Comparison of ENCODE assay signal across 19 mouse cellular contexts in the genomic region with DNA sequence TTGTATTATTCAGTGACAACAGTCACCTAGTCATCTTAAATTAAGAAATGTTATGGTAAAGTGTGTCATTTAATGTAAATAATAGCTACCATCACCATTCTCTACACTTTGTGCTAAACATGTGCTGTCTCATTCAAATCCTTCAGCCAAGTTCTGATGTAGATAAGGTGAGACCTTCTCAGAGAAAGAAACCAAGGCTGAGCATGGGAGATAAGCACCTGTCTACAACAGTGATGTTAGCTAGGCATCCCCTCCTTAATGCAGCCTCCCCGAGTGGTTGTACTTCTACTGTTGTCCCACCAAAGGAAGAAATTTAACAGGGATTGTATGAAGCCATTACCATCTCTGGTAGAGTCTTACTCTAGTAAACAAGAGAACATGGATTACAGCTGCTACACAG.
A peak's percentile ranks its signal among the peaks of the same experiment; 100 is the strongest.
DNase-seq lines count a peak whose midpoint lies in the region; ATAC-seq lines count a peak whose summit lies in the region.
"Had no signal": no experiment of that assay in that cellular context is flagged by ENCODE, and none has a peak within 500 bp of the region (broad histone marks: within the 10 kb centered on the region; RNA-seq: fewer than 3 reads in every experiment).

No protein-coding gene starts in this region.

- 92% methylated on average over 1 of the region's 1 CpGs for WGBS in forebrain, embryonic 16.5 days

- ATAC-seq in megakaryocyte progenitor cell, adult 5-6 weeks (replicated peaks; ENCODE audit: poor library complexity), result peak; percentile 50
- peak; percentile 85 for ATAC-seq in megakaryocyte-erythroid progenitor cell, adult 5-6 weeks (replicated peaks; ENCODE audit: low FRiP score, low TSS enrichment, poor library complexity, severe bottlenecking)
- ATAC-seq in forebrain, embryonic 16.5 days, result no peak
- ATAC-seq: activated CD4-positive, CD25-positive, alpha-beta regulatory T cell, adult 4 months; CD4-positive, CD25-positive, alpha-beta regulatory T cell, adult 4 months; Patski had no signal

- no peak overlapping the region for H3K27ac ChIP-seq in forebrain, embryonic 16.5 days (ENCODE audit: low read length)

- no peaks in the 10 kb centered on the region for H3K9me3 ChIP-seq in forebrain, embryonic 16.5 days (ENCODE audit: control insufficient read depth, low read length)
- H3K9me3 ChIP-seq: G1E had no signal

- no peaks in the 10 kb centered on the region for H3K4me1 ChIP-seq in forebrain, embryonic 16.5 days (replicated peaks; ENCODE audit: control insufficient read depth, insufficient read depth, low read length)

- no peak overlapping the region for H3K4me2 ChIP-seq in forebrain, embryonic 16.5 days (ENCODE audit: low read length)

- H3K36me3 ChIP-seq in forebrain, embryonic 16.5 days (ENCODE audit: control insufficient read depth, insufficient read depth), result no peaks in the 10 kb centered on the region
- H3K36me3 ChIP-seq: G1E had no signal

- H3K9ac ChIP-seq in forebrain, embryonic 16.5 days (replicated peaks; ENCODE audit: low read depth, low read length), result no peak overlapping the region

- no peak for DNase-seq in lung, postnatal 25 days (ENCODE audit: low spot score)
- DNase-seq: adrenal gland, adult 2 months; adrenal gland, adult 8-10 months; adrenal gland, postnatal 10 days; adrenal gland, postnatal 14 days; adrenal gland, postnatal 25 days; adrenal gland, postnatal 36 days; B cell, adult 2 months; cerebellum, adult 11 months; cerebellum, adult 11-12 months; cerebellum, adult 18-20 months had no signal

- H3K27me3 ChIP-seq in forebrain, embryonic 16.5 days (replicated peaks; ENCODE audit: control insufficient read depth, insufficient read depth, low read length), result no peaks in the 10 kb centered on the region
- H3K27me3 ChIP-seq: CH12.LX, Patski had no signal

- H3K4me3 ChIP-seq in forebrain, embryonic 16.5 days (replicated peaks; ENCODE audit: low read length), result no peak overlapping the region
